Mouse (Mus musculus): Measurements from ENCODE around the gene Dpf2.

GRCm38 (mm10) chr19:5848032-5848825 lies 64.6 kb downstream of the Dpf2 start:
- no peak for TF ChIP-seq CTCF (IDR thresholded peaks at IDR 0.05; ENCODE audit: insufficient read depth, low read depth, low read length)
- TF ChIP-seq POLR2A (IDR thresholded peaks at IDR 0.05; ENCODE audit: insufficient read depth, low read depth, low read length): no peak

All from olfactory bulb, adult 2 months (tissue).